Mouse (Mus musculus): ENCODE data around the gene Cntn2. TPM values are rescaled to one million over a fixed set of nuclear protein-coding genes. Genes with fewer than 3 reads are reported as not detected.

The Cntn2 gene
- total and polyA plus RNA-seq, 3 experiments = 0.22 TPM; not detected in 2

DNA sequence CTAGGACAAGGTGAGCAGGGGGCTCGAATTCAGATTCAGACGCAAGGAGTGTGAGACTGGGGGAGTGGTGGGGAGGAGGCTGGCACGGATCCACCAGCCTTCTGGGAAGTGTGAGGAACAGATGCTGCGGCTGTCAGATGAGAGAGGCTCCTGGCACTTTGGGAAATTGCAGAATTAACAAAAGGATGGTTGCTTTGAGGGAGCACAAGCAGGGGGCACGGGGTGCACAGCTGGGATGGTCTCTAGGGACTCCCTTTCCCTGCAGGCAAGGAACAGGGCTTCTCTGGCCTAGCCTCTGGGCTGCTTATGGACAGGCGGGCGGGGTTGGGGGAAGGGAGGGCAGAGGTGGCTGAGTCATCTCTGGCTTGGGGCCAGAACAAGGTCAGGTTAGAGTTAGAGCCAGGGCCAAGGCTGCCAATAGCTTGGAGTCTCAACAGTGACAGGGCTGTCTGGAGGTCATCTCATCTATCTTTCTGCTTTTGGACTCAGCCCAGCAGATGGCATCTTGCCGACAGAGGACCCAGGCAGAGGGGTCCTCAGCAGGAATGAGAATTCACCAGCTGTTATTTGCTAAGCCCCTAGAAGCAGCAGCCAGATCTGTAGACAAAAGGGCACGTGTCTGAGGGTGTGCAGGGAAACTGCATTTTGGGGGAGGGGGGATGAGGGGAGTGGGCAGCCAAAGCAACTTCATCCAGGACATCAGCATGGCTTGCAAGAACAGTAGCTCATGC is 15.0 kb upstream of the Cntn2 start:
- DNase-seq = peak; percentile 91

DNA sequence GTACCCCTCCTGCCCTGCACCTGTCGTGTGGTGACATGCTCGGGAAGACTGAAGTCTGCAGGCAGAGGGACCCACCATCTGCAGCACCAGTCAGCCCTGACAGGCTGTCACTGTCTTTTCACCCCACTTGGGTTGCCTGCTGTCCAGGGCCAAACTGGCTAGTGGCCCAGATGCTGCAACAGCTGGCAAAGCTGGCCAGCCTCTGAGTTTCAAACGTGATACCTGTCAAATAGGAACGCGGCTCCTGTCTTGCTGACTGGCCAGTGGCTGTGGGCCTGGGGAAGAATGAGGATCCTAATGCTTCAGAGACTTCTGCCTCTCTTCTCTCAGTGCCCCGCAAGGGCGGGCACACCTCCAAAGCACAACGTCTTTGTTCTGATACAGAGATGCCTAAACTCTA is 733 bp upstream of the Cntn2 start:
- peak; percentile 17 for DNase-seq

DNA sequence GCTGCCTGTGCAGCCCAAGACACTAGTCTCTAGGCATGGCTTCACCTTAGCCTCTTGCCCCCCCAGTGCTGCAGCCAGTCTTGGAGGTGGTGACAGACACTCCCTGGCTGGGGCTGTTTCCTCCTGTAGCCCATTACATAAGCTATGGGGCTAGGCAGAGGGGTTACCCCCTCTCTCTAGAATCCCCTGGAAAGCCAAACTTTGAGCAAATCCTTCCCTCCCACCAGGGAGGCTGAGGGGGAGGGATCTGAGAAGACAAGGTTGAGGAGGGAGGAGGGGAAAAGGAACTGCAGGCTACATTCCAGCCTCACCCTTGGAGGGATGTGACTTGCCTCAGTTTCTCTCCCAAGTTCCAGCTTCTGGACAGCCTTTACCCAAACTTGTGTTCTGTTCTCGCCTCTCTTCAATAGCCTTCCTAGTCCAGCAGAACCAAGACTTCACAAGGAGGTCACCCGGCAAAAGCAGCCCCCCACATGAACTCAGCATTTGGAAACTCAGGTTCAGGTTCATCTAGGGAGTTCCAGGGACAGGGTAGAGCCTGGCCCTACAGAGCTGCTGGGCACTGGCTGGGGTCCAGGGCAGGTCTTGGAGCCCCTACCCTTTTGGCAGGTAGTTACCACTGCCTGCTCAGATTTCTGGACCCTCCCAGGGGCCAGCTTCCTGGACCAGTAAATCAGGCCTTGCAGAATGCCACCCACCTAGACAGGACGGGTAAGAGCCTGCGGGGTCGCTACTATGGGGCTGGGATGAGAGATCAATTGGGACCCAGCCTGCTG is 1.0 kb downstream of the Cntn2 start:
- DNase-seq = no peak

DNA sequence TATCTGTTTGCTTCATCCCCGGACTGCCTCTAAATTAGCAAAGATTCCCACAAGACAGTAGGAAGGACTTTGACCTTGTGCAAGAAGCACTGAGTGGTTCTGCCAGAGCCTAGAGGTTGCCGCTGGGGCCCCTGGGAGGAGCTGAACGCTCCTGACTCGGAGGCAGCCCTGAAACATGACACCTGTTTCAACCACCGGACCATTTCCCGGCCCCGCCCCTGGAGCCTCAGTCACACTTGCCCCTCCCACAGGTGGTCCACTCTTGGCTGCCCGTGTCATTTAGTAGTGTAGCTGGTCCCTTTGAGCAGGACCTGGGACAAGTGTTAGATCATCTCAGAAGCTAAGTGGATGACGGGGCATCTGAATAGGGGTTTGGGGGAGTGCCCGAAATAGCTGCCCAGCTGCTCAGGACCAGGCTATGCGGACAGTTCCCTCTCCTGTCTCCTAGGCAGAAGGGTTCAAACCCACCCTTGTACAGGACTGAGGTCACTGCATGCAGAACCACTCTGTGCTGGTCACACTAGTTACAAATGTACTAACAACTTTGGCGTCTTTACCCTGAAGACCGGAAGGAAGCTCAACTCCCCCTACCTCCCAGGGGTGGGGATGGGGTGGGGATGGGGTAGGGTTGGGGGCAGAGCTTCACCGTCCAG is 1.8 kb downstream of the Cntn2 start:
- peak; percentile 14 for DNase-seq

DNA sequence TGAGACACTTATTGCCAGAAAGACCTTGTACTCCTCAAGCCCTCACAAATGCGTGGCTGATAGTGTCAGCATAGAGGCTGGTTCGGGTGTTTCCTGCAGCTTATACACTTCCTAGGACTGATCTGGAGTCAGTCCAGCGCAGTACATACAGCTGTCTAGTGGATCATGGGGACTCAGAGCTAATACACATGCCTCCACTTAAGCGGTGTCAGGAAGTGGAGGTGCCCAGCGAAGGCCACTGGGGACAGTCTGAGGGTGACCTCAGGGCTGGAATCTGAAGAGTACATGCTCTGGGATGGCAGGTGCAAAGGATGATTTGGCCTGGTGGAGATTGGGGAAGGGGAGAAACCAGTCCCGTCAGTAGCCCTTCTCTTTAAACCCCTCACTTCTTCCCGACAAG is 2.4 kb downstream of the Cntn2 start:
- no peak for DNase-seq

DNA sequence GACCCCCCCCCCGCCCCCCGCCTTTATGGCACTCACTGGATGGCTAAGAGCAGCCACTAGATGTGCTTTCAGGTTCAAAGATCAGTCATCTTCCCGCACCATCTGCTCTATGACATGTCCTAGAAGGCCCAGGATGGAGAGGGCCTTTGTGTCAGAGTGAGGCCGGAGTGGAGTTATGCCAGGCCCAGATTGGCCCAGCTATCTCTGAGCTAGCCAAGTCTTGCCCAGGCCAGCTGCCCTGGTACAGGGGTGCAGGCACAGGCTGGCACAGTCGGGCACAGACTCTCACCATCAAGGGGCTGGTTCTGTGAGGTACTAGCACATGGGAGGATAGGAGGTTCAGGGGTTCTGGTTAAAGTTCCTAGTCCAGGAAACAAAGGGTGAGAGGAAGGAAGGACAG is 5.3 kb downstream of the Cntn2 start:
- no peak for DNase-seq

DNA sequence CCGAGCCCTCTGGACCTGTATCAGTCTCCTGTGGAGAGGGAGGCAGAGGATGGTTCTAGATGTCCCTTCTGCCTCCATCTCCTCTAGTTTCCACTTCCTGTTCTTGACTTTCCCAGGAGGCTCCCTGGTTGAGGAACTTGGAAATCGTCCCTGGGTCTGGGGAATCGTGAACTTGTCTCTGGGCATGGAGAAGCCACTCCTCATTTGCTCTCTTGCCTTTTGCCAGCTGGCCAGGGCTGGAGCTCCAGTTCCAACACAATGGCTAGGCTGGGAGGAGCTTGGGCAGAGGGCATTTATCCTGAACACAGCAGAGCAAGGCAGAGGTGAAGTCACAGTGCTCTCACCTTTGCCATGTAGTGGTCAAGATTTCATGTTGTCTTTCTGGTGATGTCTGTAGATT is 6.6 kb downstream of the Cntn2 start:
- DNase-seq = no peak

DNA sequence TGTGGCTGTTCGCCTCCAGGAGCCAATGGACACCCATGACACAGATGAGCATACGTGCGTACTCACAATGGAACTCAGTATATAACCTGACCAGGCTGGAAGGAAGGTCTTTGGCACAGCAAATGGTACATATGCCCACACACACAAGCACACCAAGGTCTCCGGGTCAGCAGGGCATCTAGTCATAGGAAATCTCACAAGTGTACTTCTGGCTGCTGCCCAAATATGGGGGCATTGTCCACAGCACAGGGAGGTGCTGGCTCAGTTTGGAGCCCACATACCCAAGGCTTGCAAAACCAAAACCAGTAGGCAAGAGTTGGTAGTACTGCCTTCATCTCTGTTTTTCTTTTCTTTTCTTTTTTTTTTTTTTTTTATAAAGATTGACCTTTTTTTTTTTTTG is 7.5 kb downstream of the Cntn2 start:
- DNase-seq = no peak

DNA sequence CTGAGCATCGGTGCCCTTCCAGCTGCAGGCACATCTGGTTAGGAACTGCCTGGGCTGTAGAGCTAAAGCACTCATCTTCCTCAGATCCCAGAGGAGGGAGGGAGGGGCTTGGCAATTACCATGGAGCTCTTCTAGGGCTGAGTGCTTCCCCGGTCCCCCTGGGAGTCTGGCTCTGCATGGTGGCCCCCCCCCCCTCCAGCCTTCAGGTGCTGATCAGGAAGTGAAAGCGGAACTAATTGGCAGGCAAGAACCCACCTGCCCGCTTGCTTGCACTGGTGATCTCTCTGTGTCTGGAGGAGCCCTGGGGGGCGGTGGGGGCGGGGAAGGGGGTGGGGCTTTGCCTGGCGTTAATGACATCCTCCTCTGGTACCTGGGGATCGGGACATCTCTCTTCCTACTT is 9.2 kb downstream of the Cntn2 start:
- DNase-seq = no peak

DNA sequence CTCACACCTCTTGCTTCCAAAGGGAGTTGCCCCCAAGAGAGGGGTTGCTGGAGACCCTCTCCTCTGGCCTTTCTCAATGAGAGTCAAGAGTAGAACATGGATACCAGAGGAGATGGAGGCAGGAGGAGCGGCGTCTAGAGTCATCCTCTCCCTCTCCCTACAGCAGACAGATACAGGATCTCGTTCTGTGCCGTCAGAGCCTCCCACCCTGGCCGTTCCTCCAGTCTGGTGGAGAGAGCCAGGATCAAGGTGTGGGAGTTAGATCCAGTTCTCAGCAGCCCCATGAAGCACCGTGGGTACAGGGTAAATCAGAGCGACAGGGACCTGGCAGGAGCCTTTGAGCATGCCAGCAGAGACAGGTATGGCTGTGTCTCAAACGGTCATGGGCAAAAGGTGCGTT is 10.5 kb downstream of the Cntn2 start:
- no peak for DNase-seq

DNA sequence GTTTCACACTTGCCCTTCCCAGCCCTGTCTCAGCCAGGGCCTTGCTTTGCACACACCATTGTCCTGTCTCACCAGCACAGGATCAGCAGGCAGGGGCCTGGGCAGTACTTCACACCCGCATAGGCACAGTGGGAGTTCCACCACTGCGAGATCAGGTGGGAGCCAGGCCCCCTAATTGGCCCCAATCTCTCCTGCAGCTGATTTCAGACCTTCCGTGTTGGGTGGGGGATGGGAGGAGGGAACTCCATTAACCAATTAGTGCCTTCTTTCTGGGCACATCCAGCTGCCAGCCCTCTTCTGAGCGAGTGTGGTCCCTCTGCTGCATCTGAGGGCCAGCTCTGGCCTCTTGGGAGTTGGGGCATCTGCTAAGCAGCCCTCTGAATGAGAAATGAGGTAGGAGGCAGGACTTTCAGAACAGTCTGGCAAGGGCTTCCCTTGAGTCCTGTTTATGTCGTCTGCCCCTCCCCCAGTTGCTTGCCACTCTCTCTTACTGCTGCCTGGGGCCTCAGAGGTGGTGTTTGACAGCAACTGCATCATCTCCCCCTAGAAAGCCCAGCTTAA is 12.3 kb downstream of the Cntn2 start:
- no peak for DNase-seq

DNA sequence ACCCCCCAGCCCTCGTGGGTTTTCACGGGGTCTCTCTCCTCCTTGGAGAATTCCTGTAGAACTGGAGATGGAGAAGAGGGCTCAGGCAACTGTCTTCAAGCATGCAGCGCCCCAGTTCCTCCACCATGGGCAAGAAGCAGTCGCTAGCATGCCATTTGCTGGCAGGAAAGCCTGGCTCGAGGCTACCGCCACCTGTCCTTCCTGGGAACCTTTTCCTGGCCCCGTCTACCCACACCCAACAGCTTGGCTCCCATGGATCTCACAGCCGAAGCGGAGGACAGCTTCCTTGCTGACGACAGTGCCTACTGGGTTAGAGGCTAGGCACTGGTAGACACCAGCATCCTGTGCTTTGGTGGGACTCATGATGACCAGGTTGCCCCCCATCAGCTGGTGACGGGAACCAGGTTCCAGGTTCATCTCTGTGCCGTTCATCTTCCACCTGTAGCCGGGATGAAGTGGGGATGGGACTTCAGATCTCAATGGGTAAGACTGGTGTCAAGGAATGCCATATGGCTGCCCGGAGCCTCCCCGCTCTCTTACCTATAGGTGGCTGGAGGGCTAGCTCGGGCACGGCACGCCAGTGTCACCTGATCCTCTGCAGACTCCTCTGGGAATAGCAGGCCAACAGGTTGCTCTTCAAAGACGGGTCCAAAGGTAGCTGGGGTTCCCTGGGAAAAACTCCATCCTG is 14.3 kb downstream of the Cntn2 start:
- DNase-seq = no peak

DNA sequence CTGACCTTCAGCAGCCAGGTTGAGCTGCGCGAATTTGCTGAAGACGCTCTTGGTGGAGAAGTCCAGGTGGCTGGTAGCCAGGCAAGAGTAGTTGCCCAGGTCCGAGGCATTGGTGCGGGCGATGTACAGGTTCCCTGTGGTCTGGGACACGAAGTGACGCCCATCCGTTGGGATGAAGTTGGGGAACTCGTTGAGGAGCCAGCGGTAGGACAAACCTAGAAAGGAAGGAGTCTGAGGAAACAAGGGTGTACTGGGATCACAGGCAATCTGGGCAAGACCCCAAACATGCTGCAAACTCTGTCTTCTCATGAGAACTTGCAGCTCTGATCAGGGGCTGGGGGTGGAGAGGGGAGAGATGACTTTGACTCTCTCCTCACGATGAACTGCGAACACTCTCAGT is 15.0 kb downstream of the Cntn2 start:
- no peak for DNase-seq

DNA sequence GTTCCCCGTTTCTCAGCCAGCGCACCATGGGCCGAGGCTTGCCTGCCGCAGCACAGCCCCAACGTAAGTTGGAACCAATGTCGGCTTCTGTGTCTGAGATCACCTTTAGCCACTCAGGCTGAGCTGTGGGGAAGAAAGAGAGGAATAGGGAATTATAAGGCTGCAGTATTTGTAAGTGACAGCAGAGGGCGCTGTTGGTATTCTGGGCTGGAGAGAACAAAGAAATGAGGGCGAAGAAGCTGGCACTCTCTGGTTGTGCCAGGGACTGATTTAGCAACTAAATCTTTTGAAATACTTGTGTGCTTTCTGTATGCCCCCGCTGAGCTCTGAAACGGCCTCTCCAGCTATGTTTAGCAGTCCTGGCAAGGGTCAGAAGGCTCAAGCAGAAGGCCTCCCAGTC is 17.2 kb downstream of the Cntn2 start:
- DNase-seq = peak; percentile 60

DNA sequence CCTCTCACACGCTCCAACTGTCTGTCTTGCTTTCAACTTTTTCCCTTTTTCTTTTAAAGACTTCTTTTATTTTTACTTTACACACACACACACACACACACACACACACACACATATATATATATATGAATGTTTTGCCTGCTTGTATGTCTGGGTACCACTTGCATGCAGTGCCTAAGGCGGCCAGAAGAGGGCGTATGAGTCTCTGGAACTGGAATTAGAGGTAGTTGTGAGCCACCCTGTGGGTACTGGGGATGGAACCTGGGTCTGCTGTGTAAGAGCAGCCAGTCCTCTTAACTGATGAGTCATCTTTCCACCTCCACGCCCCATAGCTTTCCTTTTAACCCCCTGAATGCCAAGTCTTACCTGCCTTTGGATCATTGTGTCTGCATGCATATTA is 19.1 kb downstream of the Cntn2 start:
- DNase-seq = no peak

DNA sequence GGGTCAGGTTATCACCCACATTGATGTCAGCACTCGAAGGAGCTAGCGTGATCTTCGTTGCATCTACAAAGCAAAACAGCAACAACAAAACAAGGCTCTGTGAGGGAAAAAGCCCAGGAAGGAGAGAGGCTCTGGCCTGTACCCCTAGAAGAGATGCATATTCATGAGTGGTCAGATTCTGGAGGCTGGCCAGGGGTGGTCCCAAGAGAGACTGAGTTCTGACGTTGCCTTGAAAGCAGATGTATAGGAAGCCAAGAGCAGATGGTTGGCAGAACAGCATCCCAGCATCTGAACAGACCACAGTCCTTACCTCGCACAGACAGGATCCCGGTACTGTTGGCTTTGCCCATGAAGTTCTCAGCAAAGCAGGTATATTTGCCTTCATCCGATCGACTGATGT is 20.0 kb downstream of the Cntn2 start:
- no peak for DNase-seq

DNA sequence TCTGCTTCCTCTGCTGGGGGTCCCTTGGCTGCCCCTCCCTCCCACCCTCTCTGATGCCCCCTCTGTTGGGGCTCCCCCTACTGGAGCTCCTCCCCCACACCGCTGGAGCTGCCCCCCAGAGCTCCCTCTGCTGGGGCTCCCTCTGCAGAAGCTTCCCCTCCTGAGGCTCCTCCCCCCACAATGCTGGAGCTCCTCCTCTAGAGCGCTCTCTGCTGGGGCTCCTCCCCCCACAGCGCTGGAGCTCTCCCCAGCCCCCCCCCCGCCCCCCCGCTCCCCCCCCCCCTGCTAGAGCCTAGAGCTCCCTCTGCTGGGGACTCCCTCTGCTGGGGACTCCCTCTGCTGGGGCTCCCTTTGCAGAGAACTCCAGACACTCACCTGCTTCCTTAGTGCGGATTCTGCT is 22.3 kb downstream of the Cntn2 start:
- DNase-seq = peak; percentile 67

DNA sequence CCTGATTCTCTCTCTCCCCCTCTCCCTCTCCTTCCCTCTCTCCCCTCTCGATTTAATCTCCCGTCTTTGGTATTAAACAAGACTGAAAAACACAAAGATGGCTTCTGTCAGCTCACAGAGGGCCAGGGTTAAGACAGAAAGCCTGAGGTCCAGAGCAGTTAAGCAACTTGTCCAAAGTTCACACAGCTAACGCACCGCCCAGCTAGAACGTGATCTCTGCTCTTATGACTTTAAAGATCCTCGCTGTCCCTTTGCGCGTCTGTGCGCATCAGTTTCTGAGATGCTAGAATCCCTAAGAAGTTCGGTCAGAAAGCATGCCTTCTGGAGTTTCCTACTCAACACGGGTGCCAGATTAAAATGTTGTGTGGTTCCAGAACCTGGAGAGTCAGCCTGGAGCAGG is 23.3 kb downstream of the Cntn2 start:
- DNase-seq = no peak

DNA sequence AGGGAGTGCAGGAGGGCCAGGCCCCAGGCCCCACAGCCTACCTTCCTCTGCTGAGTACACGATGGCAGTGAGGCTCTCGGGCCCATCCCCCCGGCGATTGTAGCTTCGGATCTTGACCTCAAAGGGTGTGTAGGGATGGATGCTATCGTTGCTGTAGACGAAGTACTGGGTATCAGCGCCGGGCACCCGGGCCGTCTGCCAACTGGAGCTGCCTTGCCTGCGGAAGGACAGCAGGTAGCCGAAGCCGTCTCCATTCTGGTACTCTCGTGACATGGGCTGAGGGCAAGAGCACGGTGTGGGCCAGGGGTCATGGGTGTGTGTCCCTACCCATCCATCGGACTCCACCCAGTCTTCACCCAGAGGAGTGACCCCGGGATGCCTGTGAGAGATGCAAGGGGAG is 24.4 kb downstream of the Cntn2 start:
- no peak for DNase-seq

DNA sequence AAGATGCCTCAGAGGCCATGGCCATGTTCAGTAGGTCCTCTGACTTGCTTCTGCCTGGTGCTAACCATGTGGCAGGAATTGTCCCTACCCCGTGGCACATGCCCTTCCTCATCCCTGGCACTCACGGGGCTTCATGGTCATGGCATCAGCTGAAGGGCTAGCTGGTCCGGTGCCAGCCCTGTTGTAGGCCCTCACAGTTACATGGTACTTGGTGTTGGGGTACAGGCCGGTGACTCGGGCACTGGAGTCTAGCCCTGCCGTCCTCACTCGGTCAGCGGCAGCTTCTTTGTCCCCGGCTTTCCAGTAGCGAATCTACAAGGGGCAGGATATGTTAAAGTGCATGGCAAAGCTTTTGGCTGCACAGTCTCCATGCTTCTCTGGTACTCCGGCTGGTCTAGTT is 26.3 kb downstream of the Cntn2 start:
- DNase-seq = no peak

DNA sequence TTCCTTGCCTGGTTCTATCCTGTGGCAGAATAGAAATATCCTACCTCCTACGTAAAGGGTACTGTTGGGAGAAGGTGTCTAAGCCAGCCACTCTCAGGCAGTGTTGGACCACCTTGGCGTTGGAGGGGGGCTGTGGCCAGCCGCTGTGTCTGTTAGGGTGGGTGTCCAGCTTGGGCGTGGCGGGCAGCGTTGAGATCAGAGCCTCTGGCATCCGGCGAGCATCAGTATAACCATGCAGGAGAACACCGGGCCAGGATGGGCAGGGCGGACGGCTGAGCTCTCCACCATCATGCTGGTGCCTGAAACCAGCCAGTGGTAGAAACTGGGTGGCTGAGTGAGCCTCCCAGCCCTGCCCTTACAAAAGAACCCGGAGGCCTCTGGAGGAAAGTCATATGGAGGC is 27.7 kb downstream of the Cntn2 start:
- no peak for DNase-seq

DNA sequence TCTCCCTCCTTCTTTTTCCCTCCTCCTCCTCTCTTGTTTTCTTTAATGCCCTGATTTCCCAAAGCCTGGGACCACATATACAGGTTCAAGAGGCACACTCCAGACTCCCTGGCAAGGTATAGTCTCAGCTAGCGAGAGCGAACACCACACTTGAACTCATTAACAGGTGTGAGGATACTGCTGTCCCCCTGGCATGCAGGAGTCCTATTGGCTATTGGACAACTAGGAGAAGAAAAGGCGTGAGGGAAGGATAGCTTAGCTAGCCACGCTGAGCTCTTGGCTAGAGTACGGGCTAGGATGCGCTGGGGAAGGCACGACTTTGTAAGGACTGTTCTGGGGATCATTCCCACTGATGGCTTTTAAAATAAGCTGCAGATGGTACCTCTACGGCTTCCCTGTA is 30.9 kb downstream of the Cntn2 start:
- no peak for DNase-seq

All from adrenal gland, adult 2 months (tissue).